Mouse (Mus musculus) heart, embryonic 15.5 days (tissue): Measurements from ENCODE around the gene Lrrc51. TPM values are rescaled to one million over a fixed set of nuclear protein-coding genes. Genes with fewer than 3 reads are reported as not detected.

Source experiments
- microRNA-seq: library from miRNA; unstranded; fragments of <30 nt; microRNA quantifications from one replicate; pipeline ENCODE4, GENCODE M21; 2016
- polyA plus RNA-seq: library from polyadenylated mRNA; unstranded; fragments of >200 nt; fragmentation: Nextera tagmentation; extraction: Ambion mirVana; gene quantifications from 2 replicates; pipeline ENCODE4 v1.2.1, GENCODE M21; 2015

The Lrrc51 gene
- polyA plus RNA-seq, 1 experiment from 2014 or later = 3.9 TPM

Small RNA genes within 50 kb of the gene (microRNA-seq; reads per million reads assigned to microRNA genes)
- not detected for gene Gm22655

Other genes starting within 250 kb of the Lrrc51 start
- gene Phox2a, start 115.6 kb downstream of the Lrrc51 start, polyA plus RNA-seq = 0.39 and 1.9 TPM in 2 replicates
- gene Inppl1, start 95.7 kb downstream of the Lrrc51 start, polyA plus RNA-seq = 52.7 and 64.5 TPM in 2 replicates
- gene Folr2, start 76.7 kb downstream of the Lrrc51 start, polyA plus RNA-seq = 1.1 and 1.9 TPM in 2 replicates
- gene Anapc15, start 70.2 kb downstream of the Lrrc51 start, polyA plus RNA-seq = 48.3 and 54.7 TPM in 2 replicates
- gene Folr1, start 63.1 kb downstream of the Lrrc51 start, polyA plus RNA-seq = 4.3 and 6.1 TPM in 2 replicates
- gene Lamtor1, start 28.0 kb downstream of the Lrrc51 start, polyA plus RNA-seq = 130 and 151 TPM in 2 replicates
- 0.10 and 0.22 TPM in 2 replicates for gene Tomt, start 27.5 kb downstream of the Lrrc51 start, polyA plus RNA-seq
- gene Numa1, start 216 bp upstream of the Lrrc51 start, polyA plus RNA-seq = 40.0 and 50.0 TPM in 2 replicates
- 1.5 and 2.3 TPM in 2 replicates for gene Il18bp, start 84.8 kb upstream of the Lrrc51 start, polyA plus RNA-seq
- 15.0 and 15.6 TPM in 2 replicates for gene Rnf121, start 131.6 kb upstream of the Lrrc51 start, polyA plus RNA-seq
- gene Xndc1, start 131.6 kb upstream of the Lrrc51 start, polyA plus RNA-seq = 18.9 and 22.0 TPM in 2 replicates
- 0.67 and 0.77 TPM in 2 replicates for gene Xntrpc, start 131.8 kb upstream of the Lrrc51 start, polyA plus RNA-seq
- 0.09 TPM in 1 of 2 replicates, not detected in the other for gene Trpc2, start 149.2 kb upstream of the Lrrc51 start, polyA plus RNA-seq
- 2.8 and 3.0 TPM in 2 replicates for gene Art1, start 167.8 kb upstream of the Lrrc51 start, polyA plus RNA-seq
- 0.98 and 1.1 TPM in 2 replicates for gene Art5, start 175.6 kb upstream of the Lrrc51 start, polyA plus RNA-seq
- gene Chrna10, start 182.9 kb upstream of the Lrrc51 start, polyA plus RNA-seq = 0.08 TPM in 1 of 2 replicates, not detected in the other